Mouse (Mus musculus) adrenal gland, postnatal 14 days (tissue): ENCODE measurements around the gene Tmem110. TPM values are rescaled to one million over a fixed set of nuclear protein-coding genes. Genes with fewer than 3 reads are reported as not detected.

ENCODE experiments used
- DNase-seq: peaks from one replicate; pipeline ENCODE4 v3.0.0; 2021; ENCODE audit warnings: mixed read lengths
- total RNA-seq: library from RNA; stranded (reverse); gene quantifications from 2 replicates; pipeline ENCODE4 v1.2.3, GENCODE M21; 2021

Tmem110 gene
- total RNA-seq, 1 experiment from 2014 or later = 18.1 TPM

- DNase-seq = no peak
Observed at GRCm38 (mm10) chr14:30903036-30903435, 77.6 kb downstream of the Tmem110 start.

- no peak for DNase-seq
Observed at GRCm38 (mm10) chr14:30904307-30904706, 78.9 kb downstream of the Tmem110 start.

- DNase-seq = no peak
Observed at GRCm38 (mm10) chr14:30906001-30906400, 80.6 kb downstream of the Tmem110 start.

GRCm38 (mm10) chr14:30907814-30908265, 82.5 kb downstream of the Tmem110 start:
- DNase-seq = no peak

- DNase-seq = no peak
Observed at GRCm38 (mm10) chr14:30911141-30911540, 85.8 kb downstream of the Tmem110 start.

GRCm38 (mm10) chr14:30912641-30913040, 87.3 kb downstream of the Tmem110 start:
- DNase-seq = no peak

- DNase-seq = peak; percentile 53
Observed at GRCm38 (mm10) chr14:30913404-30913803, 88.0 kb downstream of the Tmem110 start.

- no peak for DNase-seq
Observed at GRCm38 (mm10) chr14:30916516-30916915, 91.1 kb downstream of the Tmem110 start.

GRCm38 (mm10) chr14:30922053-30922670, 96.8 kb downstream of the Tmem110 start:
- DNase-seq = no peak

GRCm38 (mm10) chr14:30923375-30924105, 98.2 kb downstream of the Tmem110 start, which contains the start of gene Itih3:
Gene Itih3 (minus strand): TSS chr14:30923760.
- DNase-seq = no peak

- DNase-seq = no peak
Observed at GRCm38 (mm10) chr14:30925492-30925891, 100.1 kb downstream of the Tmem110 start.

Other genes starting within 250 kb of the Tmem110 start
- gene Prkcd, start 199.4 kb upstream of the Tmem110 start, total RNA-seq = 133 and 145 TPM in 2 replicates
- gene Rft1, start 171.2 kb upstream of the Tmem110 start, total RNA-seq = 20.8 and 23.9 TPM in 2 replicates
- gene Sfmbt1, start 110.7 kb upstream of the Tmem110 start, total RNA-seq = 27.0 and 28.3 TPM in 2 replicates
- 4.4 and 6.2 TPM in 2 replicates for gene Mustn1, start 53.6 kb downstream of the Tmem110 start, total RNA-seq
- 17.0 and 261 TPM in 2 replicates for gene Itih4, start 60.9 kb downstream of the Tmem110 start, total RNA-seq
- 7.8 and 111 TPM in 2 replicates for gene Itih3, start 98.2 kb downstream of the Tmem110 start, total RNA-seq
- gene Itih1, start 117.7 kb downstream of the Tmem110 start, total RNA-seq = 4.1 and 73.6 TPM in 2 replicates
- 9.4 and 12.0 TPM in 2 replicates for gene Nek4, start 125.8 kb downstream of the Tmem110 start, total RNA-seq
- 35.3 and 42.0 TPM in 2 replicates for gene Glt8d1, start 175.8 kb downstream of the Tmem110 start, total RNA-seq
- 221 and 225 TPM in 2 replicates for gene Spcs1, start 176.1 kb downstream of the Tmem110 start, total RNA-seq
- gene Pbrm1, start 193.5 kb downstream of the Tmem110 start, total RNA-seq = 59.7 and 59.9 TPM in 2 replicates
- 87.7 and 93.9 TPM in 2 replicates for gene Gnl3, start 193.6 kb downstream of the Tmem110 start, total RNA-seq